Mouse (Mus musculus) frontal cortex, postnatal 36 days (tissue): ENCODE data around the gene Pa2g4.
"Not testable (repeated sequence)": the region's sequence is repeated elsewhere in the genome, so short reads cannot be mapped to it uniquely, and the experiment has no call there.

Experiments used
- DNase-seq, 2 experiments: peaks; one replicate each; pipeline ENCODE4 v3.0.0; 2022; ENCODE audit warnings: low spot score in 2 of 2

The Pa2g4 gene

GRCm38 (mm10) chr10:128565788-128566531, at the start of gene Pa2g4:
Gene Pa2g4 (minus strand): TSS chr10:128565987.
- peak; percentile 99 for DNase-seq

GRCm38 (mm10) chr10:128614934-128615333, 49.1 kb upstream of the Pa2g4 start:
- DNase-seq = no peak

- not testable (repeated sequence) for DNase-seq
Observed at GRCm38 (mm10) chr10:128613820-128614219, 48.0 kb upstream of the Pa2g4 start.

GRCm38 (mm10) chr10:128613154-128613440, 47.3 kb upstream of the Pa2g4 start:
- no peak for DNase-seq

GRCm38 (mm10) chr10:128612433-128613153, 46.8 kb upstream of the Pa2g4 start:
- DNase-seq = peak; percentile 72 to 82

GRCm38 (mm10) chr10:128606483-128606882, 40.7 kb upstream of the Pa2g4 start:
- no peak for DNase-seq

GRCm38 (mm10) chr10:128602470-128603128, 36.8 kb upstream of the Pa2g4 start:
- DNase-seq = no peak

- DNase-seq = no peak
Observed at GRCm38 (mm10) chr10:128601499-128601898, 35.7 kb upstream of the Pa2g4 start.

- DNase-seq = no peak
Observed at GRCm38 (mm10) chr10:128598476-128598875, 32.7 kb upstream of the Pa2g4 start.

- no peak for DNase-seq
Observed at GRCm38 (mm10) chr10:128592797-128593196, 27.0 kb upstream of the Pa2g4 start.

- DNase-seq = no peak
Observed at GRCm38 (mm10) chr10:128591436-128591835, 25.6 kb upstream of the Pa2g4 start.

- no peak for DNase-seq
Observed at GRCm38 (mm10) chr10:128590193-128590690, 24.5 kb upstream of the Pa2g4 start.

GRCm38 (mm10) chr10:128589464-128590192, 23.8 kb upstream of the Pa2g4 start, which contains the start of gene Erbb3:
Gene Erbb3 (minus strand): TSS chr10:128589652.
- peak in 1 of 2 experiments; percentile 16 for DNase-seq

GRCm38 (mm10) chr10:128588775-128589463, 23.1 kb upstream of the Pa2g4 start:
- no peak for DNase-seq

GRCm38 (mm10) chr10:128588136-128588535, 22.3 kb upstream of the Pa2g4 start:
- no peak for DNase-seq

GRCm38 (mm10) chr10:128587697-128588096, 21.9 kb upstream of the Pa2g4 start:
- DNase-seq = no peak

- no peak for DNase-seq
Observed at GRCm38 (mm10) chr10:128587120-128587519, 21.3 kb upstream of the Pa2g4 start.

GRCm38 (mm10) chr10:128586546-128586945, 20.8 kb upstream of the Pa2g4 start:
- no peak for DNase-seq

- DNase-seq = no peak
Observed at GRCm38 (mm10) chr10:128584386-128584785, 18.6 kb upstream of the Pa2g4 start.

- DNase-seq = no peak
Observed at GRCm38 (mm10) chr10:128583644-128584043, 17.9 kb upstream of the Pa2g4 start.

GRCm38 (mm10) chr10:128579731-128580130, 13.9 kb upstream of the Pa2g4 start:
- no peak for DNase-seq
